Mouse (Mus musculus) heart, embryonic 16.5 days (tissue): Measurements from ENCODE around the gene 1520401A03Rik. TPM values are rescaled to one million over a fixed set of nuclear protein-coding genes. Genes with fewer than 3 reads are reported as not detected.

Experiments used
- ATAC-seq: fragments of 200-750 bp; cut with Nextera tagmentation; replicated peaks from 2 replicates; pipeline ENCODE4 v1.8.0; 2017; ENCODE audit warnings: moderate number of reproducible peaks; ENCODE audit not compliant: insufficient read depth, low FRiP score; ENCODE audit errors: extremely low read depth
- H3K27ac ChIP-seq: fragments of 300-500 bp; sonication (generic); 2 replicates; pipeline ENCODE4 v1.5.1; 2014; ENCODE audit warnings: mild to moderate bottlenecking, low read length, control low read depth, moderate library complexity
- H3K27me3 ChIP-seq: fragments of 300-500 bp; sonication (generic); 2 replicates; pipeline ENCODE4 v1.6.1; 2014; ENCODE audit warnings: low read length, mixed read lengths; ENCODE audit not compliant: control insufficient read depth, insufficient read depth
- H3K36me3 ChIP-seq: fragments of 300-500 bp; sonication (generic); 2 replicates; pipeline ENCODE4 v1.6.1; 2014; ENCODE audit not compliant: control insufficient read depth, insufficient read depth
- H3K4me1 ChIP-seq: fragments of 300-500 bp; sonication (generic); 2 replicates; pipeline ENCODE4 v1.6.1; 2014; ENCODE audit warnings: low read length, mixed read lengths; ENCODE audit not compliant: control insufficient read depth, insufficient read depth
- H3K4me2 ChIP-seq: fragments of 300-500 bp; sonication (generic); 2 replicates; pipeline ENCODE4 v1.6.1; 2014; ENCODE audit warnings: low read depth, mild to moderate bottlenecking, control low read depth, low read length
- H3K4me3 ChIP-seq: fragments of 300-500 bp; sonication (generic); 2 replicates; pipeline ENCODE4 v1.5.1; 2014; ENCODE audit warnings: mild to moderate bottlenecking, control low read depth, low read length
- H3K9ac ChIP-seq: fragments of 300-500 bp; sonication (generic); 2 replicates; pipeline ENCODE4 v1.6.1; 2014; ENCODE audit warnings: low read length, control low read depth
- H3K9me3 ChIP-seq: fragments of 300-500 bp; sonication (generic); replicated peaks from 2 replicates; pipeline ENCODE4 v1.6.1; 2016; ENCODE audit warnings: low read length; ENCODE audit not compliant: control insufficient read depth
- WGBS: fragments of 180-500 bp; shearing (Covaris S2); extraction: QIAGEN DNeasy Blood & Tissue Kit; methylation state at CpG from one replicate; pipeline ENCODE4 v1.1.7; 2014; 5-methylcytosine and 5-hydroxymethylcytosine counted together
- polyA plus RNA-seq: library from polyadenylated mRNA; unstranded; fragments of >200 nt; fragmentation: Nextera tagmentation; extraction: Ambion mirVana; gene quantifications from 2 replicates; pipeline ENCODE4 v1.2.1, GENCODE M21; 2015

Gene 1520401A03Rik
- polyA plus RNA-seq, 1 experiment from 2014 or later, result not detected

DNA sequence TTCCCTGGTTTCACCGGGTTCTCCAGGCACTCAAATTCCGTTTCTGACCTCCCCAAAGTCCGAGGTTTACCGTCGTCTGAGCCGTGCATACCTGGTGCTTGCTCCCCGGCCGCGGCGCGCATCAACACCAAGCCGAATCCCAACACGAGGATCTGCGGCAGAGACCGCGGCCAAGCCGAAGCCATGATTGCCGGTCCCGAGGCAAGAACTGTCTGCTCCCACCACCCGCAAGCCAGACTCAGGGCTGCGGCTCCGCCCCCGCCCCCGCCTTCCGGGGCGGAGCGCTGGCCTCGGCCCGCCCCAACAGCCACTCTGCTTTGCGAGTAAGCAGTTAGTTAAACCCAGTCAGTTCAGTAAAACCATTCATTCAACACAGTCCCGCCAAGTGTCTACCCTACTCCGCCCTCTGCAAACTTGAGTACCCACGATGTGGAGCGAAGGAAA is 45.3 kb downstream of the 1520401A03Rik start, which contains the start of gene Tnfrsf12a:
Tnfrsf12a (minus strand) TSS at position 233 of the 444 bp plus-strand sequence.
- Histone ChIP-seq H3K27me3 (peaks cover 36% of the 10 kb centered on the region), H3K4me2 (peak within 1 kb of the TSS; percentile 92), H3K27ac (peak within 1 kb of the TSS; percentile 94), H3K36me3 (no peaks in the 10 kb centered on the region), H3K9ac (peak within 1 kb of the TSS; percentile 91), H3K4me3 (peak within 1 kb of the TSS; percentile 84), H3K9me3 (no peaks in the 10 kb centered on the region), H3K4me1 (peaks cover 32% of the 10 kb centered on the region)
- ATAC-seq, result peak; percentile 45; the same call in 1 of the 2 replicates
- WGBS, result under 1% methylated on average over 34 of the region's 34 CpGs

DNA sequence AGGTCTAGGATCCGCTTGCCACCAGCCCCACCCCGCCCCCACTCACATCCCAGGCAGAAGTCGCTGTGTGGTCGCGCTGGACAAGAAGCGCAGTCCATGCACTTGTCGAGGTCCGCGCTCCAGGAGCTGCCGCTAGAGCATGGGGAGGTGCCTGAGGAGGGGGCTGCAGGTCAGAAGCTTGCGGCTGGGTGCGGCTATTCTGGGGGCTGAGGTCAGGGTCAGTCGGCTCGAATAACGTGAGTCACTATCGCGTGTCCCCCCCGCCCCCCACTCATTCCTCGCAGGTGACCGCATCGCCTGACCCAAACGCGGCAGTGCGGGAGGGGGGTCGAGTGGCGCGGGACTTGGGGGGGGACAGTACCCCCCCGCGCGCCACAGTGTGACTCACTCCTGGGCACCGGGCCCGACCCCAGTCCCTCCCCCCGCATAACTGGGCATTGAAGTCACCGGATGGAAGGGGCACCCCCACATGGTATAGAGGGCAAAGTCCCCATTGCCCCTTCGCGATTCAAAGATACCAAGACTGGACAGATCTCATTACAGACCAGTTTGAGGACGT is 46.0 kb downstream of the 1520401A03Rik start:
- peaks cover 35% of the 10 kb centered on the region for H3K4me1 ChIP-seq
- peak overlapping the region; percentile 94 for H3K27ac ChIP-seq
- ATAC-seq, result peak; percentile 33
- peak overlapping the region; percentile 91 for H3K9ac ChIP-seq
- H3K36me3 ChIP-seq, result no peaks in the 10 kb centered on the region
- H3K27me3 ChIP-seq, result peaks cover 33% of the 10 kb centered on the region
- H3K4me2 ChIP-seq, result peak overlapping the region; percentile 92
- H3K9me3 ChIP-seq, result no peaks in the 10 kb centered on the region
- peak overlapping the region; percentile 84 for H3K4me3 ChIP-seq
- under 1% methylated on average over 37 of the region's 37 CpGs for WGBS

DNA sequence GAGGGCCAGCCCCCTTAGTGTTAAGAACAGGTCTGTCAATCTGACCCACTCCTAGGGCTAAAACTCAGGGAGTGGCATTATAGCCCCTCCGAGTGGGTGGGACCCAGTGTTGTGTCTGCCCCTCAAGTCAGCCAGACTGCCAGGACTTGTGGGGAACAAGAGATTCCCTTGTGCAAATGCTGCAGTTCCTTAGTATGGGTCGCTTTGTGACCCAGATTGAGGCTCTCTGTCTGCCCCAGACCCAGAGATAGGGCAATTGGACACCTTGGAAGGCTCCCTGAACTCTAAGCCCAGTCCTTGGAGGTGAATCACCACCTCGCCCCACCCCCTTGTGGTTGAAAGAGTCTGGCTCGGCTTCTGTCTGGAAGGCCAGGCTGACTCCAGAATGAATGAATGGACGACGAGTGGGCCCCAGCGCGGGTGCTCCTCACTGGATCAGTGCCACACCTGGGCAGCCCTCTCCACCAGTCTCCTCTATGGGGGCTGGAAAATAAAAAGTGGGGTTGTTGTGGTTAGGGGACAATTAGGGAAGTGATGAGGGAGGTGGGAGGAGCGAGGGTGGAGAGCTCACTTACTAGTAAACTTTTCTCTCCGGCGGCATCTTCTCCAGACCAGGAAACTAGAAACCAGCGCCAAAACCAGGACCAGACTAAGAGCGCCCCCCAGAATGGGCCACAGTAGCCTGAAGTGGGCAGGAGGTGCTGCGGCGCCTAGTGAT is 46.9 kb downstream of the 1520401A03Rik start:
- WGBS, result 7% methylated on average over 15 of the region's 15 CpGs
- peak overlapping the region; percentile 92 for H3K4me2 ChIP-seq
- H3K9me3 ChIP-seq, result no peaks in the 10 kb centered on the region
- peak overlapping the region; percentile 94 for H3K27ac ChIP-seq
- H3K4me3 ChIP-seq, result peak overlapping the region; percentile 84
- peak overlapping the region; percentile 91 for H3K9ac ChIP-seq
- H3K36me3 ChIP-seq, result no peaks in the 10 kb centered on the region
- peaks cover 24% of the 10 kb centered on the region for H3K27me3 ChIP-seq
- H3K4me1 ChIP-seq, result peaks cover 35% of the 10 kb centered on the region
- ATAC-seq, result no peak

DNA sequence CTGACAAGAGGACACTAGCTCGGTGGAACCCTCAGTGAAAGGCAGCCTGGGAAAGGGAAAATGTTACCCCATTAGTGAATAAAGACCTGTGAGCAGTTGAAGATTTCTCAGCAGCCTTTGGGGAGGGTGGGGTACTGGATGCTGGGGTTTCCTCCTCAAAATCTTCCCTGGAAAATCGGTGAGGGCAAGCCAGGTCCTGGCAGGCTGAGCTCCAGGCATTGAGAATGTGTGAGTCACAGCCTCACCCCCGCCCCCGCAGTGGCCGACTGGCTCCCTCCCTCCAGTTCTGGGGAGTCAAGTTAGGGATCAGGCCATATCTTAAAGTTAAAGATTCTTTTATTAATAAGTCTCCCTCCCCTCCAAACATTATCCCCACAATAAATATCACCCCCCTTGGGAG is 47.5 kb downstream of the 1520401A03Rik start:
- Histone ChIP-seq H3K4me1 (peaks cover 35% of the 10 kb centered on the region), H3K4me2 (peak overlapping the region; percentile 92), H3K27me3 (peaks cover 18% of the 10 kb centered on the region), H3K36me3 (peaks cover 6% of the 10 kb centered on the region), H3K27ac (peak overlapping the region; percentile 94), H3K9me3 (no peaks in the 10 kb centered on the region), H3K9ac (peak overlapping the region; percentile 91), H3K4me3 (peak overlapping the region; percentile 84)
- ATAC-seq, result no peak
- 7% methylated on average over 5 of the region's 5 CpGs for WGBS

DNA sequence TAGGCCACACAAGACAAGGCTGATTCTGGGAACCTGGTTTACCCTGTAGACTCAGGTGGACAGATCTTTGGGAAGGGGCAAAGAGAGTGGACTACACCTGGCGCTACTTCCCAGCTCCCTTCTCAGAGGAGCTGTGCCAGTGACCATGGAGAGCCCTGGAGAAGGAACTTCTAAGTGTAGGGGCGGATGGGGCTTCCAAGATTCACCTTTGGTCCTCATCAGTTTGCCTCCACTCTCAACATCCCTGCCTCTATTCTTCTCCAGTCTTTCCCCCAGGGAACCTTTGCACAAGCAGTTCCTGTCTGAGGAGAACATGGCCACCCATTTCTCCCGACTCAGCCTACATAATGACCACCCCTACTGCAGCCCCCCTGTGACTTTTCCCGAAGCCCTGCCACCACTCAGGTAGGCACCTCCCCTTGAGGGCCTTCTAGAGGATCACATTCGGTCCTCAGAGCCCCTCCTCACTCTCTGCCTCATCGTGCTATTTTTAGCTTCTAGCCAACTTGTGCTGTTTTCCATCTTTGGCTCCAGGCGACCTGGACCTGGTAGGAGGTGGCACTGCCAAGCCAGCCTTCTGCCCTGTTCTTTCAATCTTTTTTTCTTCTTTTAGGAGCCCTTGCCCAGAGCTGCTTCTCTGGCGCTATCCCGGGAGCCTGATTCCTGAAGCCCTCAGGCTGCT is 48.2 kb downstream of the 1520401A03Rik start:
- peak; percentile 16 for ATAC-seq
- WGBS, result 22% methylated on average over 9 of the region's 9 CpGs

DNA sequence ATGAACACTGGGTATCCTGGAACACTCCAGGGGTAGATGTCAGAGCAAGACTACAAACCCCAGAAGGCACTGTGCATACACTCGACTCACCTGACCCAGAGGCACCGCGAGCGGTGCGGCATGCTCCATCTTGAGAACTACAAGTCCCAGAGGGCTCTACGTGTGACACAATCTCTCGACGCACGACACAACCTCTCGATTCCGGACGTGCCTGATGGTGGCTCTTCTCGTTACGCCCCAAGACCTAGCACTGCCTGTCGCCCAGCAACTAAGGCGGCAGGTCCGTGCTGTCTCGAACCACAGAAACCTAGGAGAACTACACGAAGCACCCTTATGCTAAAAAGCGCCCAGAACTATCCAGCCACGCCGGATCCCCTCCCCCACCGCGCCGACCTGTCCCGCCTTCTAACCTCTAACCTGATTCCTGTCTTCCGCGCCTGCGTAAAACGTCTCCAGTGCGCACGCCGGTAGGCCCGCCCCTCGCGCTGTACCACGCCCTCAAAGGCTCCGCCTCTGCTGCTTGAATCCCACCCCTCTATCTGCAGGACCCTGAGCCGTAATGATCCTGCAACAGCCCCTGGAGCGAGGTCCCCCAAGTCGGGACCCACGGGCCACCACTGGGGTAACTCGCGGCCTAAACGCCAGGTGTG is 49.0 kb downstream of the 1520401A03Rik start, which contains the start of the genes Hcfc1r1 and Thoc6:
Hcfc1r1 (plus strand) TSS at position 173 of the 650 bp plus-strand sequence.
Thoc6 (minus strand) TSS at position 459 of the 650 bp plus-strand sequence.
- H3K9ac ChIP-seq, result peak within 1 kb of the TSS; percentile 91

More for the DNA sequence above, 48.2 kb downstream of the 1520401A03Rik start:
- Histone ChIP-seq H3K27ac (peak overlapping the region; percentile 94), H3K4me3 (peak overlapping the region; percentile 84), H3K9ac (peak overlapping the region; percentile 91), H3K27me3 (peaks cover 11% of the 10 kb centered on the region), H3K4me1 (peaks cover 34% of the 10 kb centered on the region), H3K9me3 (no peaks in the 10 kb centered on the region), H3K4me2 (peak overlapping the region; percentile 92), H3K36me3 (peaks cover 13% of the 10 kb centered on the region)

DNA sequence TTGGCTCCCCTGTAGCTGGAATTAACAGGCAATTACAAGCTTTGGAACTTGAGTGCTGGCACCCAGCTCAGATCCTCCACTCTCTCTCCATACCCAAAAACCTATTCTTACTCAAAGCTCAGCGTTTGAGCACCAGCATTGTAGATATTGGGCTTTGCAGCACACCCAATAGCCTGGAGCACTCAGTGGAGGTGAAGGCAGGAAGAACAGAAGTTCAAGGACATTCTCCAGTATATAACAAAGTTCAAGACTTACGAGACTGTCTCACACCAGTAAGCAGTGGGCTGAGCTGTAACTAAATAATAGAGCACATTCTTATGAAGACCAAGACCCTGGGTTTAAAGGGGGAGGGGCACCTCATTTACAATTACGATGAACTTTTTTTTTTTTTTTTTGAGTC is 49.8 kb downstream of the 1520401A03Rik start:
- H3K4me3 ChIP-seq, result peak overlapping the region; percentile 84
- no peaks in the 10 kb centered on the region for H3K27me3 ChIP-seq
- 65% methylated on average over 3 of the region's 3 CpGs for WGBS
- peak overlapping the region; percentile 91 for H3K9ac ChIP-seq
- no peaks in the 10 kb centered on the region for H3K9me3 ChIP-seq
- H3K27ac ChIP-seq, result no peak overlapping the region
- peak overlapping the region; percentile 92 for H3K4me2 ChIP-seq
- no peak for ATAC-seq
- peaks cover 27% of the 10 kb centered on the region for H3K36me3 ChIP-seq
- H3K4me1 ChIP-seq, result peaks cover 31% of the 10 kb centered on the region

More for the DNA sequence above, 49.0 kb downstream of the 1520401A03Rik start, which contains the start of the genes Hcfc1r1 and Thoc6:
- H3K4me3 ChIP-seq, result peak within 1 kb of the TSS; percentile 84
- H3K9me3 ChIP-seq, result no peaks in the 10 kb centered on the region
- peak within 1 kb of the TSS; percentile 94 for H3K27ac ChIP-seq
- peaks cover 6% of the 10 kb centered on the region; the same call in 1 of the 2 replicates for H3K27me3 ChIP-seq
- H3K36me3 ChIP-seq, result peaks cover 19% of the 10 kb centered on the region
- WGBS, result under 1% methylated on average over 45 of the region's 45 CpGs
- peak; percentile 87 for ATAC-seq
- peaks cover 32% of the 10 kb centered on the region for H3K4me1 ChIP-seq
- H3K4me2 ChIP-seq, result peak within 1 kb of the TSS; percentile 92

DNA sequence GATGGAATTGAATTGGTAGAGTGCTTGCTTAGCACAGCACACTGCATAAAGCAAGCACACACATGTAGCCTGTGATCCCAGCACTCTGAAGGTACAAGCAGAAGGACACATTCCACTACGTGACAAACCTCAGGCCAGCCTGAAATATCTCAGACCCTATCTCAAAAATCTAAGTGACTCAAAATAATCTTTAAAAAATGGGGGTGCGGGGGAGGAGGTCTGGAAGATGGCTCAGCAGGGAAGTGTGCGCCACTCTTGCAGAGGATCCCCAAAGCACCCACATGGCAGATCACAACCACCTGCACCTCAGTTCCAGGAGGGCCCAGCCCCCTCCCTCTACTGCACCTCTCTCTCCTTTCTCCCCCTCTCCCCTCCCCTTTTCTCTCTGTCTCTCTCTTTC is 51.1 kb downstream of the 1520401A03Rik start:
- Histone ChIP-seq H3K27me3 (no peaks in the 10 kb centered on the region), H3K9ac (no peak overlapping the region), H3K36me3 (peaks cover 31% of the 10 kb centered on the region), H3K4me2 (no peak overlapping the region), H3K27ac (no peak overlapping the region), H3K9me3 (no peaks in the 10 kb centered on the region), H3K4me3 (no peak overlapping the region), H3K4me1 (peaks cover 27% of the 10 kb centered on the region)
- WGBS, result 87% methylated on average over 3 of the region's 3 CpGs
- ATAC-seq, result no peak
